Mouse (Mus musculus): ENCODE results near the gene Tmem132b.
"Not testable (repeated sequence)": the region's sequence is repeated elsewhere in the genome, so short reads cannot be mapped to it uniquely, and the experiment has no call there.

The Tmem132b gene

GRCm38 (mm10) chr5:125531634-125532033 lies at the start of gene Tmem132b:
Tmem132b (plus strand) TSS chr5:125531774.
- DNase-seq: peak; percentile 57

DNA sequence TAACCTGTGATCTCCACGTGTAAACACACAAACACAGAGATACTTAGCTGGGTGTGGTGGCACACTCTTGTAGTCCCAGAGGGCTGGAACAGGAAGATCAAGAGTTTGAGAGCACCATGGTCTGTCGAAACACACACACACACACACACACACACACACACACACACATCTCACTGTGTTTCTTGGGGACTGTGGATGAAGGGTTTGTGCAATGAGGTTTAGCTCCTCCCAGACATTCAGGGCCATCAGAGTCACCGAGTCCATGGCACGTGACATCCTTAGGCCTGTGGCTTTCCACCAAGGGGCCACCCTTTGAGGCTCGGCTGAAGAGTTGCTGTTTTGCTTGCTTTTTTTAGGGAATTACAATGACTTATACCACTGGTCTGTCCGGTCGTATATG lies 49.1 kb upstream of the Tmem132b start:
- DNase-seq: no peak

- DNase-seq: no peak
These were observed 47.6 kb upstream of the Tmem132b start for GRCm38 (mm10) chr5:125483712-125484611.

- no peak for DNase-seq
These were observed 46.4 kb upstream of the Tmem132b start for GRCm38 (mm10) chr5:125485031-125485778.

- no peak for DNase-seq
These were observed 45.5 kb upstream of the Tmem132b start for GRCm38 (mm10) chr5:125486088-125486487.

- peak; percentile 39 for DNase-seq
These were observed 44.0 kb upstream of the Tmem132b start for GRCm38 (mm10) chr5:125487375-125488115.

- DNase-seq: no peak
These were observed 43.5 kb upstream of the Tmem132b start for GRCm38 (mm10) chr5:125488116-125488455.

DNA sequence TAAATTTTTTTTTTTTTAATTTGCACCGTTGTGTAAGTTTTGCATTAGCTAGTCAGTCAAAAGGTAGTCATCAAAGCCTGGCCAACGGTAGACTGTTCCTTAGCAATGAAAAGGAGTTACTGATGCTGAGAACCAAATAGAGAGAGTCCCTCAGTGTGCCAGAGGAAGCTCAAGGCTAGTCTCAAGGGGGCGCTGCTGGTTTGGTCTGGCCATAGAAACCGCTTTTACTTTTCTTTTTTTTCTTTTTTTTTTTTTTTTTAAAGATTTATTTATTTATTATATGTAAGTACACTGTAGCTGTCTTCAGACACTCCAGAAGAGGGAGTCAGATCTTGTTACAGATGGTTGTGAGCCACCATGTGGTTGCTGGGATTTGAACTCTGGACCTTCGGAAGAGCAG lies 42.6 kb upstream of the Tmem132b start:
- not testable (repeated sequence) for DNase-seq

DNA sequence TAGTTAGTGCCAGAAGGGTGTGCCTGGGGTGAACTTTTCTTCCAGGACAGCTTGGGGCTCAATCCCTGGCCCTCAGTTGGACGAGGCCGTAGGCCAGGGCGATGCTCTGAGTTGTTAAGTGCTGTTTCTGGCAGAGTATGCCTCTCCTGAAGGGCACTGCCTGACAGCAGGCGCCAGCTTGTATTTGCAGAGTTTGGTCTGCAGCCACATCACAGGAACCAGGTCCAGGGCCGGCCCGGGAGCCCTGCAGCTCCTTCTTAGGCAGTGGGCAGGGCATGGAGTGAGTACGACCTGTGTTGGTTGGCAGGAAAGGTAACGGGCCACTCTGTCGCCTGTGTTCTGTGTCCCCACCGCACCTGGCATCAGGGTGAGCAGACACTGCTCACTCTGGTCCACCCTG lies 40.5 kb upstream of the Tmem132b start:
- no peak for DNase-seq

- no peak for DNase-seq
These were observed 39.0 kb upstream of the Tmem132b start for GRCm38 (mm10) chr5:125492379-125493092.

- no peak for DNase-seq
These were observed 38.5 kb upstream of the Tmem132b start for GRCm38 (mm10) chr5:125493093-125493423.

GRCm38 (mm10) chr5:125495655-125496054 lies 35.9 kb upstream of the Tmem132b start:
- DNase-seq: no peak

DNA sequence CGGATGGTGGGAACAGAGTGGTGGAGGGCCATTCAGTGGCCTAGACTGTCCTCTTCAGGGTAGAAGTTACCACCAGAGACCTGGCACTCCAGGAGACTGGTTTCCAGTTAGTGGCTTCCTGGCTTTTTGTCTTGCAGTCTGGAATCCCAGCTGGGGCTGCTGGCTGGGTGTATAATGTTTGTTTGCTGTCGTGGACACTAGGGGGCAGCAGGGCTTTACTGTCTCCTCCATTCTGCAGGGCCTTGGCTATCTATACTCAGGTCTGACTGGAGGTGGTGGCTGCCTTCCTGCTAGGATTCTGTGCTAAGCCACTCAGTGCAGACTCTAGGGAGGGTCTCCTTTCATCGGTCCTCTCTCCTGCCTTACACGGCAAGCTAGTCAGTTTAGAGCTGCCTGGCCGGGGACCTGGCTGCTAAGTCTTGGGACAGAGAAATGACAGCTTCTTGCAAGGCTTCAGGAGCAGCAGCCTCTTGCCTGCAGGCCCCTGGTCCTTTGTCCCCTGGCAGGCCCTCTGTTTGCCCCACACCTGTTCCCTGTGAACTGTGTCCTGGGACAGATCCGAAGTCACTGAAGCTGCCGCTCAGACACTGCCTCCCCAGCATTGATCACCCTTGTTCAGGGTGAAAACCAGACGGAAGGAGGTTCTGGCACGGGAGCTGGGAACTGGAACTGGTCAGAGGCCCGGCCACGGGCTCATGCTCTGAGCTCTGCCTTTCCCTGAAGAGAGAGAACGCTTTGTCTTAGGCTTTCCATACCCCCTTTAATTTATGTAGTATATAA lies 33.6 kb upstream of the Tmem132b start:
- DNase-seq: peak; percentile 78

DNA sequence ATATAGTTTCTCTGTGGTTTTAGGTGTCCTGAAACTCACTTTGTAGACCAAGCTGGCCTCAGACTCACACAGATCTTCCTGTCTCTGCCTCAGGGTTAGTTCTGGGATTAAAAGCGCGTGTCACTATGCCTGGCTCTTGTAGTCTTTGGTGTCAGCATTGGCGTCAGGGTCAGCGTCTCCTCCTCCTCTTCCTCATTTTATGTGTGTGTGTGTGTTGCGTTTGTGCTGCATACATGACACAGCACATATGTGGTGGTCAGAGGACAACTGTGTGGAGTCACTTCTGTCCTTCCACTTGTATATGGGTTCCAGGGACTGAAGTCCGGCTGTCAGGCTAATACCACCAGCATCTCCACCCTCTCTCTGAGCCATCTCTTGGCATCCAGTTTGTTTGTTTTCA lies 30.1 kb upstream of the Tmem132b start:
- no peak for DNase-seq

DNA sequence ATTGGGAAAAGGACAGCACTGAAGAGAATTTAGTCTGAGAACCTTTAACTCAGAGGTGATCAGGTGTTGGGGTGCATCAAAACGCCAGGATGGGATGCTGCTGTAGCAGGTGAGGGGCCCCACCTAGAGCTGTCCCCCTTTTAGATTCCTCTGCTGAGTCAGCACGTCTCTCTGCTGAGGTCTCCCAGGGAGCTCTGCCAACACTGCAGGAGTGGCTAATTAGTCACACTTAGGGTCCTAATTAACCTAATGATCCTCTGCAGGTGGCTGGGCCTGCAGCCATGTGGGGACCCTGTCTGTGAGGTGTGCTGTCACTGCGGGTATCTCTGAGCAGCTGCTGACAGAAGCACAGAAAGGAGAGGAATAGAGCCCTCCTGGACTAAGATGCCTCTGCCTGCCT lies 29.4 kb upstream of the Tmem132b start:
- no peak for DNase-seq

GRCm38 (mm10) chr5:125503628-125504027 lies 27.9 kb upstream of the Tmem132b start:
- DNase-seq: no peak

DNA sequence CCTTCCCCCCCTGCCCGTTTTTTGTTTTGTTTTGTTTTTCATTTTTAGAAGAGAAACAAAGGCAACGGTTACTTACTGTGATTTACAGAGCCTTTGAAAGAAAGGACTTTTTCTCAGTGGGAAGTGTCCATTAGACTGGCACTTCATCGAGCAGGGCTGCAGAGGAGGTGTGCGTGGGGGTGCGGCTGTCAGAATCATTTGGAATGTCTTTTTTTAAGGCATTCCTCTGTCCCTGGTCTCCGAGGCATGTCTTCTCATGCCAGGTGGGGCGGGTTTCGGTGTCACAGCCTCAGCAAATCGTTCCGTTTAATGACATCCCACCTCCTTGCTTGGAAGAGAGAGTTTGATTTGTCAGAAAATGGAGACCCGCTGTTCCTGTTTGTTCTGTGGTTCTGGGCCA lies 26.9 kb upstream of the Tmem132b start:
- no peak for DNase-seq

- DNase-seq: no peak
These were observed 25.6 kb upstream of the Tmem132b start for GRCm38 (mm10) chr5:125505968-125506367.

DNA sequence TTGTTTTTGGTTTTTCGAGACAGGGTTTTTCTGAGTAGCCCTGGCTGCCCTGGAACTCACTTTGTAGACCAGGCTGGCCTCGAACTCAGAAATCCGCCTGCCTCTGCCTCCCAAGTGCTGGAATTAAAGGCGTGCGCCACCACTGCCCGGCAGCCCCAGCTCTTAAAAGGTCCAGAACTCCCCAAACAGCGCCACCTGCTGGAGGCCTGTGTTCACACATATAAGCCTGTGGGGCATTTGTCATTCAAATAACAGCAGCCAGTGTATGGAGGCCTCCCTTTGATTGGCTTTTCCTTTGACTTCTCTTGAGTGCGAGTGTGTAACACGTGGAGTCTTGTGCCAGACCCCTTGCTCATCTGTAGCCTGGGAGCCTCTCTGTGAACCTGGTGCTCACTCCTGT lies 24.0 kb upstream of the Tmem132b start:
- DNase-seq: no peak

DNA sequence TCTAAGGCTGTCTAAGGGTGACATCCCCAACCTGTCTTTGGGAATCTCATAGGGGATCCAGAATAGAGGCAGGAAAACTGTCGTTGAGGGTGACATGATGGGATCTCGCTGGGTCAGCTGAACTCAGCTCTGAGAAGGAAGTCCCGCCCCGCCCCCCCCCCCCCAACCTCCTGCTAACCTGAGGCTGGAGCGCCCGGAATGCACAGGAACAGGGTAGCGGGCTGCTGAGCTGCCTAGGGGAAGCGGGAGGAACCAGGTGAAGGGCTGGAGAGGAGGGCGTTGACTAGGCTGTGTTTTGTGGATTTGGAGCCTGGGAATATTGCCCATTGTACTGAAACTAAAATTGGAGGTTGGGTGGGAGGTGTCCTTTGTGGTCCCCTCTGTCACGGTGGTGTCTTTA lies 23.6 kb upstream of the Tmem132b start:
- no peak for DNase-seq

DNA sequence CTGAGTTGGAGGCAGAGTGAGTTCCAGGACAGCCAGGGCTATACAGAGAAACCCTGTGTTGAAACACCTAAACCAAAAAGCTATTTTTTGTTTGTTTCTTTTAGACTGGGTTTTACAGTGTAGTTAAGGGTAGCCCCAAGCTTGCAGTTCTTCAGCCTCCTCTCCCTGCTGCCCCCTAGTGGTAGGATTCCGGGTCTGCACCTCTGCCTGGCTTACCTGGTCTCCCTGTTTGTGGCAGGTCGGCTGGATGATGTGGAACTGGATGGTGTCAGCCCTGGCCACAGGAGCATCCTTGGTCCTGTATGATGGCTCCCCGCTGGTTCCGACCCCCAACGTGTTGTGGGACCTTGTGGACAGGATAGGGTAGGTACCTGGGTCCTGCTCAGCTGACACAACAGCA lies 22.0 kb upstream of the Tmem132b start:
- peak; percentile 50 for DNase-seq

- DNase-seq: no peak
These were observed 16.6 kb upstream of the Tmem132b start for GRCm38 (mm10) chr5:125515006-125515405.

Data from embryo, embryonic 11 days (tissue).